Mouse (Mus musculus): ENCODE results near the gene 1700003H04Rik. TPM values are rescaled to one million over a fixed set of nuclear protein-coding genes. Genes with fewer than 3 reads are reported as not detected.

Gene 1700003H04Rik
- polyA plus RNA-seq, 1 experiment from 2014 or later: not detected

DNA sequence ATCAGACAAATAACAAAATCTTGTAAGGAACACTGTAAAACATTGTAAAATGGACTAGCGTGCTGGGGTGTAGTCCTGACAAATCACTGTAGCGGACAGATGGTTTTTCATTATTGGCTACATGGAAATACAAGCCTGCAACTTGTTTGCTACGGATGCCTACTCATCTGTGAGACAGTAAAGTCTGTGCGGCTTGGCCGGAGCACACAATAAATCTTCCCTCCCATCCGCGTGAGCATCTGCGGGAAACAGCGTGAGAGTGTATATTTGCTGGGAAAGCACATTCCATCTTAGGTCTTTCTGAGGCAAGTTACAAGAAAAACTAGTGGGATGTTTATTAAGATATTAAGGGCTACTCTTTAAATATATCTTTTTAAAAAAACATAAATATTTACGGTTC lies 32.0 kb downstream of the 1700003H04Rik start:
- ATAC-seq (ENCODE audit: low FRiP score, low TSS enrichment) (no peak), DNase-seq (ENCODE audit: low spot score) (no peak)
- Histone ChIP-seq H3K4me1 (replicated peaks; ENCODE audit: control insufficient read depth, insufficient read depth) (no peaks in the 10 kb centered on the region), H3K9ac (ENCODE audit: low read length) (no peak overlapping the region), H3K9me3 (ENCODE audit: control insufficient read depth, low read length) (no peaks in the 10 kb centered on the region), H3K4me2 (replicated peaks; ENCODE audit: low read depth) (no peak overlapping the region), H3K27ac (replicated peaks) (no peak overlapping the region), H3K27me3 (ENCODE audit: control insufficient read depth, insufficient read depth, low read length) (no peaks in the 10 kb centered on the region), H3K4me3 (ENCODE audit: low read depth, low read length) (no peak overlapping the region), H3K36me3 (ENCODE audit: control insufficient read depth, insufficient read depth, low read length) (no peaks in the 10 kb centered on the region)
- 51% methylated on average over 10 of the region's 10 CpGs for WGBS
- TF ChIP-seq CTCF (IDR thresholded peaks at IDR 0.05; ENCODE audit: low read depth) (no peak), EP300 (optimal IDR thresholded peaks at IDR 0.05) (no peak)

- Histone ChIP-seq H3K27ac (replicated peaks) (no peak overlapping the region), H3K9ac (ENCODE audit: low read length) (no peak overlapping the region), H3K4me1 (replicated peaks; ENCODE audit: control insufficient read depth, insufficient read depth) (no peaks in the 10 kb centered on the region), H3K4me3 (ENCODE audit: low read depth, low read length) (no peak overlapping the region), H3K9me3 (ENCODE audit: control insufficient read depth, low read length) (no peaks in the 10 kb centered on the region), H3K27me3 (ENCODE audit: control insufficient read depth, insufficient read depth, low read length) (no peaks in the 10 kb centered on the region), H3K36me3 (ENCODE audit: control insufficient read depth, insufficient read depth, low read length) (no peaks in the 10 kb centered on the region), H3K4me2 (replicated peaks; ENCODE audit: low read depth) (no peak overlapping the region)
- TF ChIP-seq CTCF (IDR thresholded peaks at IDR 0.05; ENCODE audit: low read depth): no peak
- TF ChIP-seq EP300 (optimal IDR thresholded peaks at IDR 0.05): no peak
- 80% methylated on average over 2 of the region's 2 CpGs for WGBS
- DNase-seq (ENCODE audit: low spot score) (no peak), ATAC-seq (ENCODE audit: low FRiP score, low TSS enrichment) (no peak)
Observed at GRCm38 (mm10) chr3:124538260-124538659, 42.6 kb downstream of the 1700003H04Rik start.

- Histone ChIP-seq H3K9me3 (ENCODE audit: control insufficient read depth, low read length) (no peaks in the 10 kb centered on the region), H3K36me3 (ENCODE audit: control insufficient read depth, insufficient read depth, low read length) (no peaks in the 10 kb centered on the region), H3K4me1 (replicated peaks; ENCODE audit: control insufficient read depth, insufficient read depth) (no peaks in the 10 kb centered on the region), H3K4me3 (ENCODE audit: low read depth, low read length) (no peak overlapping the region), H3K9ac (ENCODE audit: low read length) (no peak overlapping the region), H3K4me2 (replicated peaks; ENCODE audit: low read depth) (no peak overlapping the region), H3K27me3 (ENCODE audit: control insufficient read depth, insufficient read depth, low read length) (no peaks in the 10 kb centered on the region), H3K27ac (replicated peaks) (no peak overlapping the region)
- 48% methylated on average over 1 of the region's 1 CpGs for WGBS
- no peak for DNase-seq (ENCODE audit: low spot score)
- no peak for ATAC-seq (ENCODE audit: low FRiP score, low TSS enrichment)
- no peak for TF ChIP-seq CTCF (IDR thresholded peaks at IDR 0.05; ENCODE audit: low read depth)
Observed at GRCm38 (mm10) chr3:124536602-124537001, 44.3 kb downstream of the 1700003H04Rik start.

GRCm38 (mm10) chr3:124518786-124519185 lies 62.1 kb downstream of the 1700003H04Rik start:
- Histone ChIP-seq H3K9me3 (ENCODE audit: control insufficient read depth, low read length) (no peaks in the 10 kb centered on the region), H3K9ac (ENCODE audit: low read length) (no peak overlapping the region), H3K4me2 (replicated peaks; ENCODE audit: low read depth) (no peak overlapping the region), H3K36me3 (ENCODE audit: control insufficient read depth, insufficient read depth, low read length) (no peaks in the 10 kb centered on the region), H3K4me3 (ENCODE audit: low read depth, low read length) (no peak overlapping the region), H3K4me1 (replicated peaks; ENCODE audit: control insufficient read depth, insufficient read depth) (no peaks in the 10 kb centered on the region), H3K27me3 (ENCODE audit: control insufficient read depth, insufficient read depth, low read length) (no peaks in the 10 kb centered on the region), H3K27ac (replicated peaks) (no peak overlapping the region)
- DNase-seq (ENCODE audit: low spot score) (no peak), ATAC-seq (ENCODE audit: low FRiP score, low TSS enrichment) (no peak)
- 68% methylated on average over 2 of the region's 2 CpGs for WGBS
- TF ChIP-seq CTCF (IDR thresholded peaks at IDR 0.05; ENCODE audit: low read depth) (no peak), EP300 (optimal IDR thresholded peaks at IDR 0.05) (no peak)

Other genes starting within 250 kb of the 1700003H04Rik start
- not detected in 2 replicates for gene 1700006A11Rik, start 155.1 kb downstream of the 1700003H04Rik start, polyA plus RNA-seq (2015; fragmentation: Nextera tagmentation; extraction: Ambion mirVana)